Mouse (Mus musculus) heart, adult 11 months (tissue): ENCODE data around the gene Clip4.
A peak's percentile ranks its signal among the peaks of the same experiment; 100 is the strongest.

Experiments used
- DNase-seq: peaks from one replicate; pipeline ENCODE4 v3.0.0; 2022

Clip4 gene

GRCm38 (mm10) chr17:71768173-71768572, at the start of gene Clip4:
Clip4 (plus strand) TSS chr17:71768473.
- peak; percentile 4 for DNase-seq

- no peak for DNase-seq
These were observed 47.8 kb upstream of the Clip4 start for GRCm38 (mm10) chr17:71720434-71720833.

GRCm38 (mm10) chr17:71721019-71721418, 47.3 kb upstream of the Clip4 start:
- peak; percentile 97 for DNase-seq

GRCm38 (mm10) chr17:71730655-71731054, 37.6 kb upstream of the Clip4 start:
- DNase-seq: peak; percentile 98

GRCm38 (mm10) chr17:71736442-71736841, 31.8 kb upstream of the Clip4 start:
- peak; percentile 68 for DNase-seq

GRCm38 (mm10) chr17:71742156-71742555, 26.1 kb upstream of the Clip4 start:
- DNase-seq: peak; percentile 79

- DNase-seq: peak; percentile 87
These were observed 25.3 kb upstream of the Clip4 start for GRCm38 (mm10) chr17:71742935-71743334.

- DNase-seq: peak; percentile 61
These were observed 22.2 kb upstream of the Clip4 start for GRCm38 (mm10) chr17:71746114-71746513.

- DNase-seq: peak; percentile 29
These were observed 20.7 kb upstream of the Clip4 start for GRCm38 (mm10) chr17:71747561-71747960.

GRCm38 (mm10) chr17:71749616-71750168, 18.6 kb upstream of the Clip4 start:
- peak; percentile 81 for DNase-seq

GRCm38 (mm10) chr17:71752831-71753230, 15.4 kb upstream of the Clip4 start, which contains the start of gene Pcare:
Pcare (minus strand) TSS chr17:71752894.
- no peak for DNase-seq

GRCm38 (mm10) chr17:71760536-71760935, 7.7 kb upstream of the Clip4 start:
- peak; percentile 41 for DNase-seq

- DNase-seq: peak; percentile 67
These were observed 1.3 kb downstream of the Clip4 start for GRCm38 (mm10) chr17:71769564-71769963.

GRCm38 (mm10) chr17:71770696-71771095, 2.4 kb downstream of the Clip4 start:
- peak; percentile 5 for DNase-seq

GRCm38 (mm10) chr17:71774173-71774572, 5.9 kb downstream of the Clip4 start:
- no peak for DNase-seq

- DNase-seq: peak; percentile 8
These were observed 7.0 kb downstream of the Clip4 start for GRCm38 (mm10) chr17:71775279-71775678.

GRCm38 (mm10) chr17:71778696-71779095, 10.4 kb downstream of the Clip4 start:
- peak; percentile 50 for DNase-seq

GRCm38 (mm10) chr17:71780490-71780889, 12.2 kb downstream of the Clip4 start:
- peak; percentile 79 for DNase-seq

- DNase-seq: peak; percentile 90
These were observed 12.7 kb downstream of the Clip4 start for GRCm38 (mm10) chr17:71780945-71781344.

GRCm38 (mm10) chr17:71782242-71782698, 14.0 kb downstream of the Clip4 start:
- DNase-seq: peak; percentile 91

GRCm38 (mm10) chr17:71782699-71783365, 14.6 kb downstream of the Clip4 start:
- no peak for DNase-seq

- DNase-seq: peak; percentile 35
These were observed 15.1 kb downstream of the Clip4 start for GRCm38 (mm10) chr17:71783366-71783735.

- DNase-seq: peak; percentile 9
These were observed 18.2 kb downstream of the Clip4 start for GRCm38 (mm10) chr17:71786456-71786855.

GRCm38 (mm10) chr17:71791109-71791508, 22.8 kb downstream of the Clip4 start:
- peak; percentile 64 for DNase-seq

- DNase-seq: peak; percentile 0
These were observed 23.3 kb downstream of the Clip4 start for GRCm38 (mm10) chr17:71791622-71792021.
